Mouse (Mus musculus) ES-E14 (cell line): ENCODE data around the gene Trim7.

Experiments used
- CHD2 ChIP-seq: IDR thresholded peaks from 2 replicates; pipeline ENCODE4 v1.6.1; 2014; ENCODE audit warnings: mild to moderate bottlenecking, low read depth, low read length, inconsistent platforms
- HCFC1 ChIP-seq: IDR thresholded peaks from 2 replicates; pipeline ENCODE4 v1.6.1; 2012; ENCODE audit warnings: low read length, inconsistent platforms, borderline replicate concordance; ENCODE audit not compliant: insufficient read depth
- MAFK ChIP-seq: IDR thresholded peaks from 2 replicates; pipeline ENCODE4 v1.6.1; 2014; ENCODE audit warnings: mild to moderate bottlenecking, low read depth, low read length, inconsistent platforms; ENCODE audit not compliant: insufficient read depth

GRCm38 (mm10) chr11:48845244-48845815 is 19.4 kb downstream of the Trim7 start:
- TF ChIP-seq CHD2: no peak
- no peak for TF ChIP-seq HCFC1
- TF ChIP-seq MAFK: no peak
